Mouse (Mus musculus) Muller cell, postnatal 12 days (primary cell): ENCODE data around the gene Yif1a.

Source experiments
- DNase-seq: peaks from one replicate; pipeline ENCODE4 v3.0.0-alpha.2; 2015; ENCODE audit errors: inconsistent ontology term

The Yif1a gene

DNA sequence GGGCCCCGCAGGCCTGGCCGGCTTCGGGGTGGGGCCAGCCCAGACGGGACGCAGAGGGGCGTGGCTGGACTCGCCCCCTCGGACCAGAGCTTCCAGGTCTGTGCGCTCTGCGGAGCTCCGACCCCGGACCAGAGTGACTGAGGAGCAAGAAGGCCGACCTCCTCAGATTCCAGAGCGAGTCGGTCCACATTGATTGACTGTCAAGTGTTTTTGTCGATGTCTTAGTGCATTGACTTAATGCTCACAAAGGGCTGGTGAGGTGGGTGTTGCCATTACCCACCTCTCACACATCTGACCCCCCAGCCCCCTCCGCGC, 30.0 kb downstream of the Yif1a start, which contains the start of gene Klc2:
Gene Klc2 (minus strand): TSS at position 177 of the 315 bp plus-strand sequence.
- no peak for DNase-seq

DNA sequence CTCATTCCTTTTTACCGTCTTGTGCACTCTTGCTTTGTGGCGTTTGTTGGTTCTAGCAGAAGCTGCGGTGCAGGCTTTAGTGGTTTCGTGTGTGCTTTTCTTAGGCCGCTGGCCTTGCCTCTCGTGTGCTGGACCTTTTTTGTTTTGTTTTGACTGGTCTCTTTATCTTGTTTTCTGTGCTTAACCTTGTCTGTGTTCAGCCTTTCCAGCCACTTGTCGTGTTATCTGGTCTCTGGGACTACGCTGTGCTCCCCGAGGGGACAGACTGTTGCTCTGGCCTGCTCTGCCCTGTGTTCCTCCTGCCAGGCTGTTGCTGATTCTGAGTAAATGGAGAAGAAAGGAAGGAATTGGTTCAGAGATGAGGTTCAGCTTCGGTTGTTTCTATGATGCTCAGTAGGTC, 34.2 kb downstream of the Yif1a start:
- no peak for DNase-seq

DNA sequence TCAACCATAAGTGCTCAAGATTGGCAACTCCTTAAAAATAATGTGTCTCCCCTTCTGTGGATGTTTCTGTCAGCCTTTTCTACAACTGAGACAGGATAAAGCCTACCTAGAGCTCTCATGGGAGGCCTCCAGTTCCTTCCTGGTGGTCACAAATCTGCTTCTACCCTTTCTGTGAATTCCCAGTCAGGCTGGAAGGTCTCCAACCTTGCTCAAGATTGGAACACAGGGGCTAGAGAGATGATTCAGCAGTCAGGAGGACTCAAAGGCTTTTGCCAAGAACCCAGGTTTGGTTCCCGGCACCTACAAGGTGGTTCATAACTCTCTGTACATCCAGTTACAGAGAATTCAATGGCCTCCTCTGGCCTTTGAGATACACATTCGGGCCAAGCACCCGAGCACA, 34.9 kb downstream of the Yif1a start:
- DNase-seq, result no peak

DNA sequence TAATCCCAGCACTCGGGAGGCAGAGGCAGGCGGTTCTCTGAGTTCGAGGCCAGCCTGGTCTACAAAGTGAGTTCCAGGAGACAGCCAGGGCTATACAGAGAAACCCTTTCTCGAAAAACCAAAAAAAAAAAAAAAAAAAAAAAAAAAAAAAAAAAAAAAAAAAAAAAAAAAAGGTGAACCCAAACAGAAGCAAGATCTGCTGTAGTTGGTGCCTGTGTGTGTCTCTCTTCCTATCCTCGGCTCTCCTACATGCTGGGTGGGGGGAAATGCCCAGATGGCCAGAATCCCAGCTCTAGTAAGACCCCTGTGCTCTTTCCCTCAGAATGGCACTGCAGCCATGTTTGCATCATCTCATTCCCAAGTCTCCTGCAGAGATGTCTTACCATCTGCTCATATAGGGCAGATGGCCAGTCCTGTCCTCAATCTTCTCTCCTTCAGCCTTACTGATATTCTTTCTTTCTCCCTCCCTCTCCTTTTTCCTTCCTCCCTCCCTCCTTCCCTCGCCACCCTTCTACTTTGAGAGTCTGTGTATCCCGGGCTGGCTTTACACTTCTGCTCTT, 35.8 kb downstream of the Yif1a start:
- no peak for DNase-seq

DNA sequence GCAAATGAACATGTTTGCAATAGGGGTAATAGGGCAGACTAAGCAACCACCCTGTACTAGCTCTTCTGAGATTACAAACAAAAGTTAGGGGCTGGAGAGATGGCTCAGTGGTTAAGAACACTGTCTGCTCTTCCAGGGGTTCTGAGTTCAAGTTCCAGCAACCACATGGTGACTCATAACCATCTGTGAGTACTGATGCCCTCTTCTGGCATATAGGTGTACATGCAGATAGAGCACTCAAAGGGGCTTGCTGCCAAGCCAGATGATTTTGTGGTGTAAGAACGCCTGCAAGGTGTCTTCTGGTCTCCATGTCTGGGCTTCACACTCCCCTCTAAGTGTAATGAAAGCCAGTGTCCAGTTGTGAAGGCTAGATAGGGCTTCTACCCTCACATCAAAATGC, 41.4 kb downstream of the Yif1a start:
- no peak for DNase-seq

DNA sequence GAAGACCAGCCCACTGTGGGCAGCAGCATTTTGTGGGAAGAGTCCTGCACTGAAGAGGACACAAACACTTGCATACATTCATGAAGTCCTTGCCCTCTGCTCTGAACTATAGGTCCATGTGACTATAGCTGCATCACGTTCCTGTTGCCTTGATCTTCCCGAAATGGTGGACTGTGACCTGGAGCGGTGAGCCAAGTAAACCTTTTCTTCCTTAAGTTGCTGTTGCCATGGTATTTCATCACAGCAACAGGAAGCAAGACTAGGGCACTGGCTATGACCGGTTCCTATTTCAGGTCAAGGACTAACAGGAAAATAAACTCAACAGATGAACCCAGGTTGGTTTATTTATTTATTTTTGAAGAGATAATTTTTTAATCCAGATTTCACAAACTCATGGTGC, 42.9 kb downstream of the Yif1a start:
- DNase-seq, result no peak

DNA sequence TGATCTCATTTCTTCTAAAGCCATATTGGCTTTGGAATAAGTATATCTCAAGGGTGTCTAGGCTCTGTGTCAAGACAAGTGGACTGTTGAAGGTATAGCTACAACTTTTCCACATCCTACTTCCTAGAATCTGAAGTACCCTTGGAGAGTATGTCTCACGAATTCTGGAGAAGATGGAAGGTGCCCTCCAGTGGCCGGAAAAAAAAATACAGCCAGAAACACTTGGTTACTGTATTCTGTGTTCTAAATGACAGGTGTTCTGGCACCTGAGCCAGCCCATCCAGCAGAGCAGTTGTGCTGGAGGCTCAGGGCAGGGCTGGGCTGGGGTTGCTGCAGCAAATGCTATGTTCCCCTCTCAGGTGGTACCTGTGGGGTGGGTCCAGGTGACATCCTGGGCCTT, 51.3 kb downstream of the Yif1a start:
- peak; percentile 42 for DNase-seq
